Mouse (Mus musculus) layer of hippocampus, postnatal 36 days (tissue): ENCODE data around the gene Tmem88b. TPM values are rescaled to one million over a fixed set of nuclear protein-coding genes. Genes with fewer than 3 reads are reported as not detected.
A peak's percentile ranks its signal among the peaks of the same experiment; 100 is the strongest.
"Not testable (repeated sequence)": the region's sequence is repeated elsewhere in the genome, so short reads cannot be mapped to it uniquely, and the experiment has no call there.

Experiments used
- DNase-seq, 2 experiments: peaks; one replicate each; pipeline ENCODE4 v3.0.0; 2022
- total RNA-seq, 2 experiments: library from RNA; stranded (reverse); gene quantifications; 2 replicates each; pipeline ENCODE4 v1.2.3; 2021

Gene Tmem88b
- total RNA-seq, 2 experiments from 2014 or later: 29.6 to 31.8 TPM

DNA sequence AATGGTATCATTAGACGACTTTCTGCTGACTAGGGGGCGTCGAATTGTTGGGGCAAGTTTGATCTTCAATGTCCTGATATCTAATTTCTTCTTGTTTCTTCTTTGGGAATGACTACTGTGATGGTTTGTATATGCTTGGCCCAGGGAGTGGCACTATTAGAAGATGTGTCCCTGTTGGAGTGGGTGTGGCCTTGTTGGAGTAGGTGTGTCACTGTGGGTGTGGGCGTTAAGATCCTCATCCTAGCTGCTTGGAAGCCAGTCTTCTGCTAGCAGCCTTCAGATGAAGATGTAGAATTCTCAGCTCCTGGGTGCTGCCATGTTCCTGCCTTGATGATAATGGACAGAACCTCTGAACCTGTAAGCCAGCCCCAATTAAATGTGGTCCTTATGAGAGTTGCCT is 3.2 kb upstream of the Tmem88b start:
- DNase-seq: not testable (repeated sequence)

DNA sequence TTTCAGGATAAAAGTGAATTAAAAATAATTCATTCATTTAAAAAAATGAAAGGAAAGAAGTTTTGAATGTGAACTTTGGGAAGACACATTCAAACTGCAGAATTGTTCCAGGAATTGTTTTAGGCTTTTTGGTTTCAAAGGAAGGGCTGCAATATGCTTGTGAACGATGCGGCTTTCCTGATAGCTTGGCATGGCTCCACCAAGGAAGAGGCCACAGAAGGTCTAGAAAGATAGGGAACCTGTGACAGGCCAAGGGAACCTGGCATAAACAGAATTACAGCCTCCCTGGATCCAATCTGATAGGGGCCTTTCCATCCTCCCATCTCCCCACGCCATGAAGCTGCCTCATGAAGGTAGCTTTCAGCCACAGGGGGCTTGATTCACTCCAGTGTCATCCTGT is 2.6 kb upstream of the Tmem88b start:
- DNase-seq: no peak

DNA sequence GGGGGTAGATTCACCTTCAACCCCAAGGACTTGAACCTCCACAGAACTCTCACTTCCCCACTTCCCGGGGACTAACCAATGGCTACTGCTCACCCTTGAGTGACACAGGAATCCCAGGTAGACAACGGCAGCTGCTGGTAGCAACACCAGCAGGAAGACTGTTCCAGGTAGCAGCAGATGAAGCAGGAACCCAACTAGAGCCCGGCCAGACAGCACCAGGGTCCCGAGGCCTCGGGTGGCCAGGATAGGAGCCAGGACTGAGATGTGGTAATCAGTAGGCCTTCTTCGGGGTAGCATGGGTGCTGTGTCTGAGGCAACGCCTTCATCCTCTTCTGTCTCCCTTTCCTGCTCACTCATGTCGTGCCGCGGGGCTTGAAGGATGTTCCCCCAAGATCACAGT is 428 bp downstream of the Tmem88b start:
- no peak for DNase-seq

DNA sequence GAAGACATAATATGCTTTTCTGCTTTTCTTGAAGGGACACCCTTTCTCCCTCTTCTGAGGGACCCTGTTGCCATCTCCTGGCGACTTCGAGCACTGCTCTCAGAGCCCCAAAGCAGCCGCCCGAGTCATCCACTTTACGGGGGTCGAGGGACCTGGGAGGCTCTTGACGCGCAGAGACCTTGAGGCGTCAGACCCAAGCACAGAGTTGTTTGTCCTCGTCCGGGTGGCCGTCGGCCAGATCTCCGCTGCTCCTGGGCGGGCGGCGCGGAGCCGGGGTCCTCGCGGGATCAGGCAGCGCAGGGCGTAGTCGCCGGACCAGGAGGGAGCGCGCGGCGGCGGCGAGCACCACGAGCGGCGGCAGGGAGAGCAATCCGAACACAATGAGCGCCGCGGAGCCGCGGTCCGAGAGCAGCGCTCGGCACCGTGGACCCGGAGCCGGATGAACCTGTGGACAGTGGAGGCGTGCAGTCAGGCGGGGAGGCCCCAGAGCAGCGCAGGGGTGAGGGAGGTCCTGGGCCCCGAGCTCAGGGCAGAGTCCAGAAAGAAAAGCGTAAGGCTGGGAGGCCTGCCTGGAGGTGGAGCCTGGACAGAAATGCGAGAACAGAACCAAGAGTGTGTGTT is 1.5 kb downstream of the Tmem88b start:
- peak; percentile 74 to 81 for DNase-seq

DNA sequence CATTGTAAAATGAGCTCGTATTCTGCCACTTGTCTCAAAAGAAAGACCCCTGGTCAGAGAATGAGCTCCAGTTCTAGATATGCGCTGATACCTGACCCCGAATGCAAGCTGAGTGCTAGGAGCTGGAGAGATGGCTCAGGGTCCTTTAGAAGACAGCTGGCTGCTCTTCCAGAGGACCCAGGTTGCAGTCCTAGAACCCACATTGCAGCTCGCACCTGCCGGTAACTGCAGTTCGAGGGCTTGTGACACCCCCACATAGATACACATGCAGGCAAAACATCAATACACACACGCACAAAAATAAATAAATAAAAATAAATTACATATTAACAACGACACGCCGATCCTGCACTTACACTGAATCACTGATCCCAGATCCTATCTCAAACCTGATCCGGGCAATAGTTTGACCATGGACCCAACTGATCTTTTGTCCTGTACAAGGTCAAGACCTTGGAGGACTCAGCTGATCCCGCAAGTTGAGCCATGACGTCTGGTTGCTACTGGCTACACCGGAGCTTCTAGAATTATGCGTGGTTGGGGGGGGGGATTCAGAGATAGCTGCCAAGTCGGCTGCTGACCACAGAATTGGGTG is 2.1 kb downstream of the Tmem88b start:
- no peak for DNase-seq

DNA sequence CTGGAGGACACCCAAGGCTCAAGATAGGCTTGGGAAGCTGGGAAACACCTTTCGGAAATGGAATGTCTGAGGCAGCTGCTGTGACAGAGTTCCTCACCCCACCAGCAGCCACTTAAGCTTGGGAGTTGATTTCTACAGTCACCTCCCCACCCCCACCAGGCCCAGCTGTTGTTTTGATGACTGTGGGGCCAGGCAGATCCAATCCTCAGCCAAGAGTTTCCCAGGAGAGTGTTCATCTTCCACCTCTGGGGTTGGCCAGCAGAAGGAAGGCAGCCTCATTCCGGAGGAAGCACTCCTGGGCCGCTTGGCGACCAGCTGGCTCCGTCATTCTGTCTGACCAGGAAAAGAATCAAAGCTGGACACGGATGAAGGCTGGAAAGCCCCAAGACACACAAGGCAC is 4.8 kb downstream of the Tmem88b start:
- no peak for DNase-seq

DNA sequence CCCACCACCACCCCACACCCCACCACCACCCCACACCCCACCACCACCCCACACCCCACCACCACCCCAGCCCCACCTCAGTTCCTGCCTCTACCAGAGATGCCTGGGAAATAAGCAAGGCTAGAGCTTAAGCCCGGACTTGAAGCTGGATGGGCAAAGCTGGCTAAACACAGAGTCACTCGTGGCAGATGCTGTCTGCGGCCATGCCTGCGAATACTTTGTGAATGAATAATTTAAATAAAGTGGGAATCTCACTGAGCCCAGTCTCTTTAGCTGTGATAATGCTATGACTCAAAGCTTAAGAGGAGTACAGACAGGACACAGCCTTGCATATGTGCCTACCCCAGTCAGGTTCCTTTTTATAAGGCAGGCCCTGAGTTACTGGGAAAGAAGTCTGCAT is 6.2 kb downstream of the Tmem88b start:
- no peak for DNase-seq

DNA sequence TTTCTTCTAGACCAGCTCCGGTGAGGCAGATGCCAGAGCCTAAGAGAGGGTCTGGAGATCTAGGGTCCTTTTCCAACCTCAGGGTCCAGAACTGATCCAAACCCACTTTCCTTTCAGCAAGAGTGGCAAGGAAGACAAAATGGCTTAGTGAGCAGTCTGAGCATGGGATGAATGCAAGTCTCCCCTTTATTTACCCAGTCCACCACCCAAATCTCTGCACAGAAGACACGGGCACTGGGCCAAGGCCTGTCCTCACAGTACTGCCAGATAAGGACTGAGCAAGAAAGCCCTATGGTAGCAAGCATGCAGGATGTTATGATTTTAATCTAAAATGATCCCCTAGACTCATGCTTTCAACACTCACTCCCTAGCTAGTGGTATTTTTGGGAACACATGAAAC is 7.9 kb downstream of the Tmem88b start:
- no peak for DNase-seq

DNA sequence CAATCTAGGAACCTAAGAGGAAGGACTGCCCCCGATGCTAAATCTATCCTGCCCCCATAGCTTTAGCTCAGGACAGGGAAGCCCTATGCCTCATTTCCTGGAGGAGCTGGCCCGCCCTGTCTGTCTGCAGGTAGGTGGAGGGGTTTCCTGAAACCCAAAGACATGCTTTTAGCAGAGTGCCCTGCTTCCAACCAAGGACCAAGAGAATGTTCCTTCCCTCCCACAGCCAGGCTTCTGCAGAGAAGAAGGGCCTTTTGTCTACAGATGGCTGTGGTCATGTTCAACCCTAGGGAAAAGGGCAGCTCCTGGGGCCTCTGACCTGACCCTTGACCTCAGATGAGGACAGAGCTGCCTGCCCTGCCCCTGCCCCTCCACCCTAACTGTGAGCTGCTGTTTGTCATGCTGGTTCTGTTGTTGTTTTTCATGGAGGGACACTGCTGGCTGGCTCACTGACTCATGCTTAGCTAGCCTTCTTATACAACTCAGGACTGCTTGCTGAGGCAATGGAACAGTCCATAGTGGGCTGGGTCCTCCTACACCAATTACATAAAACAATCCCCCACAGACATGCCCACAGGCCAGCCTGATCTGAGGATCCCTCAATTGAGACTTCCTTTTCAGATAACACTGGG is 8.9 kb downstream of the Tmem88b start:
- no peak for DNase-seq

DNA sequence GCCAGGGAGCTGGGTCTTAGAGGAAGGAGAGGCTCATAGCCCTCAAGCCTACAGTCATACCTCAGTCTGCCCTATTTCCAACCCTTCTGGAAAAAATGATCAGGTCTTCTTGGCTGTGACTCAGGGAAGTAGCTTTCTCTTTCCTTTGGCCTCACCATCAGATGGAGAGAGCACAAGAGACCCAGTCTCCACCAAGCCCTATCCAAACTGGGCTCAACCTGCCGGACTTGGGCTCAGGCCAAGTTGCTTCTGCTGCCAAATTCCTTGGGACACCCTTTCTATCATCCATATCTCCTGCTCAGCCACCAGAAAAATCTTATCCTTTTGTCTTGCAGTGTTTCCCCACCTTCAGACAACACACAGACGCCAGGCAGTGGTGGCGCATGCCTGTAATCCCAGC is 9.8 kb downstream of the Tmem88b start:
- DNase-seq: no peak

DNA sequence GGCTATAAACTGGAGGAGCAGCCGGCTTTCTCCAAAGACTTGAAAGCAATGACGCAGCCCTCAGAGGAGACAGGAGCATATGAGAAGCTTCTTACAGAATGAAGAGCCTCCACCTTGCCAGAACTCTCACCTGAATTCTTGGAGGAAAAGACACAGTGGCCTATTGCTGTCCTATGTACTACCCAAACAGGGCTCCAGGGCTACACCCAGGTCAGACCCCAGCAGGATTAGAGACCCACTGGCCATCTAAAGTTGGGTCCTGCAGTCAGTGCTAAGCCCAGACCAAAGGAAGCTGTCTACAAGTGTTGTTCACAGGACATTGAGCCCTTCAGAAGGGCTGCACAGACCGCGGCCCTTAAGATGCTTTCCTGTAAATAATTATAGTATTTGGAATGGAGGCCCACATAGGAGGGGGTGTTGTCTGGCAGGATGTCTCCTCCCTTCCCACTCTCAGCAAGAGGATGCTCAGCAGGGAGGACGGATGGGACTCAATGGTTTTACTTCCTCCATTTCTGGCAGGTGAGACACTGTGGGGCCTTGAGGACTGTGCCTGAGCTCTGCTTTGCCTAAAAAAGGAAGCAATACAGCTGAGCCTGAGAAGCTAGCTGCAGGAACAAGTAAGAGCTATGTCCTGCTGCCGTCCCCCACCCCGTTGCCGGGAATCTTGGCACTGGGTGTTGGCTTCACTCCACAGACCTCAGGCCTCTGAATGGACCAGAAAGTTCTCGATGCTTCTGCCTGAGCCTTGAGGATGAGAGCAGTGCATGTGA is 10.5 kb downstream of the Tmem88b start:
- DNase-seq: peak in 1 of 2 experiments; percentile 50

DNA sequence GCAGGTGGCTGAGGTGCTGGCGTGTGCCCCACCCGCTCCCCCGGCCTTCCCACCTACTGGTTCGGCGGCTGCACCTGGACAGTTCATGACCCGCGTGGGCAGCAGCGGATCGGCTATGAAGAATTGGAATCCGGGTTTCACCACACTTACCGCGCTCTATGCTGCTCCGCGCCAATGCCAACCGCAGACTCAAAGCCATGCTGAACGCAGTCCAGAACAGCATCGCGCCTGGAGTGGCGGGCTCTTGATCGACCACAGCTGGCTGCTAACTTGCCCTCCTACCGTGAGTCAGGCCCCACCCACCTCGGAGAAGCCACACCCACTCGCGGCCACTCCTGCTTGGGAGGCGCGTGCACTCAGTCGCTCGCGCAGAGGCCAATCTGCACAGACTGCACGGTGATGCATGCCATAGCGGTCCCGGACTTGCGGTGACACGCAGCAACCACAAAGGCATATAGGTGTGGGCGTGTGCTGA is 11.4 kb downstream of the Tmem88b start, which contains the start of gene Vwa1:
TSS of gene Vwa1 (minus strand) at position 419 of the 475 bp plus-strand sequence.
- peak; percentile 81 to 83 for DNase-seq

DNA sequence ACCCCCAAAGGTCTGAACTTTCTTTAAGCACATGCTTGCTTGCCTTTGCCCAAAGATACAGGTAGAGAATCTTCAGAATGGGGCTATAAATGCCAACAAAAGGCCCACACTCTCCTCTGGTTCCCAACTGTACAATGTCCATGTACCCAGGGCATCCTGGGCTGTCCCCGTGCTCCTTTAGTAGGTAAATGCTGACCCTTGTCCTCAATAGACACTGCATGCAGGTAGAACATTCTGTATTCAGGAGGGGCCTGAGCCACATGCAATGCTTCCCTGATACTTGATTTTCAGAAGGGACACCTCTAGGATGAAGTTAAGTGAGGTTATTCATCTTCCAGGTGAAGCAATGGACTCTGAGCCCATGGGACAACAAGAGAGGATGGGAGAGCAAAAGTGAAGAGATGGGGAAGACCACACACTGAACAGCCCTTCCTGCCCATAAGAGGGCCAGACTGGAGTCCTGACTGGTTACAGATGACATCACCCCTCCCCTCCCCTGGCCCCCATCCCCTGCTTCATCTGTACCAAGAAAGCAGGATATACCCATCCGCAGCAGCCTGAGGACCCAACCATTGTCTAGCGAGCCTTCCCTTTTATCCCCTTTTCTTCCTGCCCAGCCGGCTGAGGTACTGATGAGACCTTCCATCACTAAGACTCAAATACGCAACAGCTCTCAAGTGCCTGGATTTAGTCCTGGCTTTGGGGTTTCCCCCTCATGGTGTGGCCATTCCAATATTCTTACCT is 12.2 kb downstream of the Tmem88b start:
- DNase-seq: no peak

DNA sequence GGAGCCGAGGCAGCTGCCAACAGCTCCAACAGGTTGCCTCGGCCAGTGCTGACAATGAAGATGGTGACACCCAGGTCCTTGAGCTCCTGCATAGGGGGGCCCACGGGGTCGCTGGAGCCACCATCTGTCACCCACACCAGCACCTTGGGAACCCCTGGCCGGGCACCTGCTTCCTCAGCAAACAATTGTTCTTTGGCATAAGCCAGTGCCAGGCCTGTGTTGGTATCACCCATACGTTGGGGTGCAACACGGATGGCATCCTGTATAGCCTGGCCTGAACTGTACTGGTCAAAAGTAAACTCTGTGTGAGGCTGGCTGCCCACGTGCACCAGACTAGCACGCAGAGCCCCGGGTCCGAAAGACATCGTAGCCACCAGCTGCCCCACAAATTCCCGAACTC is 12.9 kb downstream of the Tmem88b start:
- no peak for DNase-seq

DNA sequence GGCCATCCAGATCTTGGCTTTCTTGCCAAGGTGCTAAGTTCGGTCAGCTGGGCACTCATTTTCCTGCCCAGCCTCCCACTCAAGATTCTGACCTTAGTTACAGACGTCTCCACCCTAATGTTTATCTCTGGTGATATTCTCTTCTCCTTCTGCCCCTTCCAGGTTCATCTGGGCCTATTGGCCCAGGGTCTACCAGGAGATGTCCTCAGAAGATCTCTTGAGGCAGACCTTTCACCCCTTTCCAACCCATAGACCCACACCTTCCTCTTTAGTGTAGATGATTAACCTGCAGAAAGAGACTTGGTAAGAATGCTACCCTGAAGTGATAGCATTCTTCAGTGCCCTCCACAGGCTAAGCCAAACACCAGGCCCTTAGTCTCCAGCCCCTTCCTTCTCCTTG is 14.0 kb downstream of the Tmem88b start:
- DNase-seq: no peak

DNA sequence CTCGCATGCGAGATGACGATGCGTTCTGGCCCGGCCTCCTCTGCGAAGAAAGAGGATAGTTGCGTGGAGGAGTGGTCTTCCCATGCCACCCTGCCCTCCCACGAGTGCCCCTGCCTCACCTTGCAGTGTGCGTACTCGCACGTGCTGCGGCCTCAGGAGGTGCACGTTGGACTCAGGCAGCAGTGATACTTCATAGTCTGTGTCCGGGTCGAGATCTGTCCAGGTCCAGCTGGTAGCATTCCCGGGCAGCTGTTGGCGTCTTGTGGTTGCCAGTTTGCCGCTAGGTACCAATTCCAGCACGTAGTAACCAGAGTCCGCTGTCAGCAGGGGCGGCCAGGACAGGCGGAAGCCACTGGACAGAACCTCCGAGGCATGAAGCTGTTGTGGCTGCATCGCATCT is 15.0 kb downstream of the Tmem88b start:
- DNase-seq: no peak

DNA sequence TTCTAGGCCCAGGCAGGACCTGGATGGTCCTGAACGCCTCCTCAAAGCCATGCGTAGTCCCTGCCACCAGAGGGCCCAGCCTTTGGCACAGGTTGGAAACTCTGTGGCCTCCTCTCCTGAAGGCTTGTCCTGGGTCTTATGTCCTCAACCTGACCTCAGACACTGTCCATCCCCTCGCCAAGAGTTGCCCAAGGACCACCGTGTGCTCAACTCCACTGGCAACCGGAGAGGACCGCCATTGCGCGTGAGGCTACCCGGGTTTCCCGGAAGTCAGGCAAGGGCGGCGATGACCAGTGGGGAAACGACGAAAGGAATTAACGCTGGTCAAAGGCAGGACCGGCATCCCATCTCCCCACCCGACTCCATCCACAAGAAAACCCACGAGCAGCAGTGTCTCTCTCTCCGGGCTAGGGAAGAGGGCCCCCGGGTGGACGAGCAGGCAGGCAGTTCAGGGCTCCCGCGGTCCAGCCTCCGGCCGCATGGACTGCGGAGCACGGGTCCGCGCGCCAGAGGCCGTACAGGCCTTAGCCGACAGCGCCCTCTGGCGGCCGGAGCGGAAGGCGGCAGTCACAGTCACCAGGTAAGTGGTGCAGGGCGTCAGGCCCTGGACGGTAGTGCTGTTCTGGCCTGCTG is 15.7 kb downstream of the Tmem88b start:
- peak; percentile 86 to 87 for DNase-seq

DNA sequence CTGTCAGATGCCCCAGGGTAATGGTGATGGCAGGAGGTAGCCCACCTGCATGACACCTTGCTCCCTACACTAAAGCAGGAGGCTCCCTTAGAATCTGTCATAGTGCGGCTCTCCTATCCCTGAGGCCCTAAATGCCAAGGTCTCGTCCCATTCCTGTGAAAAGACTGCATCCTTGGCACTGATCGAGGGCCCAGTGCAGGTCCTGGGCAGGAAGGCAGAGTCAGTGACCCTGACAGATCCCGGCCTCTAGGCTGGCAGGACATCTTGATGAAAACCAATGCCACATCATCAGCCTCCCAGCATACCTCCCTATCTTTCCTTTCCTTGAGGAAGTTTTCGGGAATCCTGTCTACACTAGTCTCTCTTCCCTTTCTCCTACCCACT is 16.2 kb downstream of the Tmem88b start:
- DNase-seq: no peak

DNA sequence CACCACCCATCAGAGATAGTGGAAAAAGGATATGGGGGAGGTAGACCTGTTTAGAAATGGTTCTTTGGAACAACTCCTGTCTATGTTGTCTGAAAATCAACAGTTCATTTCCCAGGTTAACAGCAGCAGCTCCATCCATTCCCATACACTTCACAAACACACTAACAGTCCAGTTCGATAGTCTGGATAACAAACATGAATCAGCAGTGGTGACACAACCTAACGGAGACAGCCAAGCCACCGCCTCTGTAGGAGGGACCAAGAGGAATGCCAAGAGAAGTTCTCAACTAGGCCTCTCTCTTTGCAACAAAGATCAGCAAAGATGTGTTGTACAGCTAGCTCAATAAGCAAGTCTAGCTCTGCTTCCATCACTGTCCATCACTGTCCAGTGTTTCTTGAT is 23.3 kb downstream of the Tmem88b start:
- DNase-seq: no peak

DNA sequence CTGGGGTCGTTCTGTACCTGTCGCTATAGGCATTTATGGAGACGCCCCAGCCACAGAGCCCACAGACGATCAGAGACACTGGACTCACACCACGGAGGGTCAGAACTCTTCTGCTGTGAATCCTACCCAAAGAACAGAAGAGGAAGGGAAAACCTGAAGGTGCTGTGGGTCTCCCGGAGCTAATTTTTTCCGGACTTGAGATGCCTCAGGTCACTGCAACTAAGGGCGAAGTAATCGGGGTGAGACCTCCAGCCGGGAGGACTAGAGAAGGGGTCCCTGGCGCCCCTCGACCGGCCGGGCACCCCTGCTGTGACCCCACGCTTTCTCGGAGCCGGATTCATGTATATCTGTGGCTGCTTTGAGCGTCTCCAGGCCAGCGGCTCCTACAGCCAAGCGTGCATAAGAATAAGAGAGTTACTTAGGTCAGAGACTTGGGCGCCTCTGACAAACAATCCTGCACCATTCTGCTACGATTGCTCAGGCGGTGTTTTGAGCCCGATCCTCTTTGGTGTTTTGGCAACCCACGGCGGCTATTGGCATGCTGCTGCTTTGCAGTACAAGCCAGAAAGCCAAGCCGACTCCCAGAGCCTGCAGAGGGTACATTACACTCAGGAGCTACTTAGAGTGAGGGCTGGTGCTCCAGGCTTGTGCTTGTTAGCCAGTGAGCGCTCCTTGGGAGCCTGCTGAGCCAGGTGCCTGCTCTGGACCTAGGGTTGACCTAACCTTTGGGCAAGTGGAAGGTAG is 24.1 kb downstream of the Tmem88b start:
- no peak for DNase-seq
